Mouse (Mus musculus): ENCODE measurements around the gene Fbxo27.

Gene Fbxo27

DNA sequence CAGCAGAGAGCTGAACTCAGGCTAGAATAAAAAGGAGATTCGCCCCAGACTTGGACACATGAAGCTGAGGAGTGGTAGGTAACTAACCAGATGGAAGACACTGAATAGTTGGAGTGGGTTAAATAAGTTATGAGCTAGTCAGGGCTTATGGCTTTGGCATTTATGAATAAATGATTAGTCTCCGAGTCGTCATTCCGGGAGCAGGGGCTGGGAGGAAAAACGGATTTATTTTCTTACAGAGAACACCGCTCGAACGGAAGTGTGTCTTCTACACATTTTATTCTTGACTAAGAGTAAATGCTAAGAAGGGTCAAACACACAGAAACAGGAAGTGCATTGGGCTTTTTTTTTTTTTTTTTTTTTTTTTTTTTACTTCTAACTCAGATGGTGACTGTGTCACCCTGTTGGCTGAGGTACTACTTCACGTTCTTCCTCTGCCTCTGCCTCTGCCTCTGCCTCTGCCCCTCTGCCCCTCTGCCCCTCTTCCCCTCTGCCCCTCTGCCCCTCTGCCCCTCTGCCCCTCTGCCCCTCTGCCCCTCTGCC lies 10.0 kb downstream of the Fbxo27 start:
- no peak for DNase-seq (ENCODE audit: low spot score in 2 of 2)

DNA sequence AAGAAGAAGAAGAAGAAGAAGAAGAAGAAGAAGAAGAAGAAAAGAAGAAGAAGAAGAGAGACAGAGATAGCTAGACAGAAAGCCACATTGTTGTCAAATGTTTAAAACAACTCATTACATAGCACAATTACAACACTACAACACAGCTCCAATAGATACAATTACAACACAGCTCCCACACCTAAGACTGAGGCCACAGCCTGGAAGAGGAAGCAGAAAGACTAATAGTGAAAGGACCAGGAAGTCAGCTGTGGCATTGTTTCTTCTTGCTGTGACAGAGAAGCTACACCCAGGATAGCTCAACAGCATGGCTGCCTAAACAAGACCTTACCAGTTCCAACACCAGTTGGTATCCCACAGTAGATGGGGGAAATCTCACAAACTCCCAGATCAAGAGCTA lies 16.8 kb downstream of the Fbxo27 start:
- DNase-seq (ENCODE audit: low spot score in 2 of 2): no peak

DNA sequence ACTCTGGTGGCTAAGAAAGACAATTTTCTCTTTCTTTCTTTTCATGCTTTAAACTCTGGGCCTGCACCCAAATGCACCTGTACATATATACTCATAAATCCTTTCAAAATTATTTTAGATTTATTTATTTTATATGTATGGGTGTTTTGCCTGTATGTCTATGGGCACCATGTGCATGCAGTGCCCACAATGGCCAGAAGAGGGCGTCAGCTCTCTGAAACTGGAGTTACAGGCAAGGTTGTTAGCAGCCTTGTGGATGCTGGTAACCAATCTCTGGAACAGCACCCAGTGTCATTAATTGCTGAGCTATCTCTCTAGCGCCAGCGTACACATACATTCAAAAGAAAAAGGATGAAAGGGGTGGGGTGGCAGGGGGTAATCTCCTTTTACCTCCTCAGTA lies 18.3 kb downstream of the Fbxo27 start:
- no peak for DNase-seq (ENCODE audit: low spot score in 2 of 2)

DNA sequence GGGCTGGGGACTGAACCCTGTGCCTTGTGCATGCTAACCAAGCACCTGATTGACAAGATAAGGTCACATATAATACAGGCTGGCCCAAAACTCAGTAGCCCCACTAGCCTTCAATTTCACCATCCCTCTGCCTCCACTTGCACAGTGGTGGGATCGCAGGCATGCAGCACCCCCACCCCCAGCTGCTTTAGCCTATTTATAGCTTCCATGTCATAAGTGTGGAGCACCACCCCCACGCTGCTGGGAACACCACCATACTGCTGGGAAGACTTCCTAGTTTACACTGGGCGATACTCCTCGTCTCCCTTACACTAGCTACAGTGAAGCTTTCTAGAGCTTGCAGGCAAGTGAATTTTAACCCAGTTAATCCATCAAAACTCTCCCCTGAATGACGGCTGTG lies 22.0 kb downstream of the Fbxo27 start:
- no peak for DNase-seq (ENCODE audit: low spot score in 2 of 2)

DNA sequence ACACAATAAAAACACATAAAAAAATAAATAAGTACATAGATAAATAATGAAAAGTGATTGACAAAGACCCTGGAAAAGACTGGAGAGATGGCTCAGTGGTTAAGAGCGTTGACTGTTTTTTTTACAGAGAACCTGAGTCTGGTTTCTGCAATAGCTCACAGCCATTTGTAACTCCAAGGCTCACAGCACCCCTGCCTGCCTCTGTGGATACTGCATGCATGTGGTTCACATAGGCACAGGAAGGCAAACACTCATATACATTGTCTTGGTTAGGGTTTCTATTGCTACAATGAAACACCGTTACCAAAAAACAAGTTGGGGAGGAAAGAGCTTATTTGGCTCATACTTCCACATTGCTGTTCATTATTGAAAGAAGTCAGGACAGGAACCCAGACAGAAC lies 22.9 kb downstream of the Fbxo27 start:
- no peak for DNase-seq (ENCODE audit: low spot score in 2 of 2)

DNA sequence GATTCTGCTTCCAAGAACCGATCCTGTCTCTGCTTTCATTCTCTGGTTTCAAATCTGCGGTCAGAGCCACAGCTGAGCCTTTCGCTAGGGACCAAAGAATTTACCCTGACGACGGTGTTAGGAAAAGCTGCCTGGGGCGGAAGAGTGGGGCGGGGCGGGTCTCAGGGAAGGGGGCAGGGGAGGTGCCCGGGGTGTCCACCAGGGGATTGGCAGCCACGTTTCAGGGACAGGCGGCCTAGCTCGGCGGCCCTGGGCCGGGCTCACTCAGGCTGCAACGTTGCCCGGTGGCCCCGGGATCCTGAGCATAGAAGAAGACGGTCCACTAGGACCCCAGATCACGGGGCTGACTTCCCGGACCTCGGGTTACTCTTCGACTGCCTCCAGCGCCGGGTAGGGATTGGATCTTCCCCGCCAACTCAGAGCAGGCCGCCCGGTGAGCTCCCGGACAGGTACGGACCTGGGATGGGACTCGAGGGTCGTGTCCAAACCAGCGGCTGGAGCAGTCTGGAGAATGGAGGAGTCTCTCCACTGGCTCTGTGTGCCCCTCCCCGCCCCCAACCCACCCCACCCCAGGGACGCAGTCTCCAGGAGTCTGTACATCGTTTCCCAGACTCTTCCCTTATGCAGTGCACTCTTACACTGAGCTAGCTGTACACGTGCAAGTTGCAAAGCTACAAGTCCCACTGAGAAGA lies 24.1 kb downstream of the Fbxo27 start, which contains the start of gene Fbxo17:
Gene Fbxo17, plus strand, starts transcription at position 215 of the 692 bp plus-strand sequence.
- peak in 1 of 2 experiments; percentile 71 for DNase-seq (ENCODE audit: low spot score in 2 of 2)

DNA sequence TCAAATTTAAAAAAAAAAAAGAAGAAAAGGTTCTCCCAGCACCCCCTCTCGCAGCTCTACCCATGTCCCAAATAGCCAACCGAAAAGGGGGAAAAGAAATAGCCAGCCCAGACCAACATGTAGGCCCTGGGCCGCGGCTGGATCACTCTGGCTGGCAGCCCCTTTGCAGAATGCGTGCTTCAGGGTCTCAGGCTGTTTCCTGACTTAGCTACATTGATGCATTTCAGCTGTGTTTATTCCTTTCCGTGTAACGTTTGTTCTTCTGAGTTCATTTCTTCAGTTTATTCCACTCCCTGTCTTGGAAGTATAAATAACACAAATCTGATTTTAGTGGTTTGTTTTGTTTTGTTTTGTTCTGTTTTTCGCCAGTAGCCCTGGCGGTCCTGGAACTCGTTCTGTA lies 25.1 kb downstream of the Fbxo27 start:
- DNase-seq (ENCODE audit: low spot score in 2 of 2): no peak

DNA sequence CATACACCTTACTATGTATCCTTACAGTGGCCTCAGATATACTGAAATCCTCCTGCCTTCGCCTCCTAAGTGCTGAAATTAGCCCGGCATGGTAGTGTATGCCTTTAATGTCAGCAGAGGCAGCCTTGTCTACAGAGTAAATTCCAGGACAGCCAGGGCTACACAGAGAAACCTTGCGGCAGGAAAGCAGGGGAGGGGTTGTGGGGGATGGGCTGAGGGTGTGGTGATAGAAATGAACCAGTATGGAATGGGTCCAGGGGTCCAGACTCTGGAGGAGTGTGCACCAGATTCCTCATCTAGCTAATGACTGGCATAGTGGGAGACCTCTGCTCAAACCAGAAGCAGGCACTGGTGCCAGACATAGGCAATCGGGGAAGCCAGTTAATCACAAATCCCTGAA lies 26.5 kb downstream of the Fbxo27 start:
- no peak for DNase-seq (ENCODE audit: low spot score in 2 of 2)

DNA sequence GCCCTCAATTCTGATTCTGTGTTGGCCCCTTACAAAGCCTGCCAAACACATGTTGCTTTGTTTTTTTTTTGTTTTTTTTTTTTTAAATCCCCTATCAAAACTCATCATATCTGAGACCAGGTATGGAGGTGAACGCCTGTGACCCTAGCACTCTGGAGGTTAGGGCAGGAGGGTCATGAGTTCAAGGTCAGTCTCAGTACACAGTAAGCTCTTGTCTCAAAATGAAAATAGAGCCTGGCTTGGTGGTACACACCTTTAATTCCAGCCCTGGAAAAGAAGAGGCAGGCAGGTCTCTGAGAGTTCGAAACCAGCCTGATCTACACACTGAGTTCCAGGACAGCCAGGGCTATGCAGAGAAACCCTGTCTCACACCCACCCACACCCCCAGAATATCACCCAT lies 27.0 kb downstream of the Fbxo27 start:
- DNase-seq (ENCODE audit: low spot score in 2 of 2): no peak

DNA sequence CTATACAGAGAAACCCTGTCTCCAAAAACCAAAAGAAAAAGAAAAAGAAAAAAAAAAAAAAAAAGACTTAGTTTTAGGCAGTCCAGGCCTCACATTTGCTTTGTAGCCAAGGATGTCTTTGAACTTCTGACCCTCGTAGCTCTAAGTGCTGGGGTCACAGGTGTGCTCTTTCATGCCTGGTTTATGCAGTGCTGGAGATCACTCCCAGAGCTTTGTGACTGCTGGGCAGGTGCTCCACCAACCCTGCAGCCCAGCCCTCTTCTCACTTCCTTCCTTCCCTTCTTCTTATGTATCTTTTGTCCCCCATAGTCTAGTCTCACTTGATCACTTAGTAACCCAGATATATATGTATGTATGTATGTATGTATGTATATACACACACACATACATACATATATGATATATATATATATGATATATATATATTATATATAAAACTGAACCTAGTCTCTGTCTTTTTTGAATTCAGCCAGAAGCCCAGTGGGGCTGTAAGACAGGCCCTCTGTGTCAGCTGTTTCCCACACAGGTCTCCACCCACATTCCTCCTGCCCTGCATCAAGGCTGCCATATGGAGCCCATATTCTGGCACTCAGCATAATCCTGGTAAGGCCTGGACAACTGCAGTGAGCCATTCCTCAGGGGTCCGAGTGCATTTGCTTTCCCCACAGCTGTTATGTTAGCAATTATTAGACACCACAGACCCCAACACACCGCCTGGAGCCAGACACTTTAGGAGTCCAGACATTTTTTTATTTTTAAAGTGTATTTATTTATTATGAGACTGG lies 28.3 kb downstream of the Fbxo27 start:
- no peak for DNase-seq (ENCODE audit: low spot score in 2 of 2)

DNA sequence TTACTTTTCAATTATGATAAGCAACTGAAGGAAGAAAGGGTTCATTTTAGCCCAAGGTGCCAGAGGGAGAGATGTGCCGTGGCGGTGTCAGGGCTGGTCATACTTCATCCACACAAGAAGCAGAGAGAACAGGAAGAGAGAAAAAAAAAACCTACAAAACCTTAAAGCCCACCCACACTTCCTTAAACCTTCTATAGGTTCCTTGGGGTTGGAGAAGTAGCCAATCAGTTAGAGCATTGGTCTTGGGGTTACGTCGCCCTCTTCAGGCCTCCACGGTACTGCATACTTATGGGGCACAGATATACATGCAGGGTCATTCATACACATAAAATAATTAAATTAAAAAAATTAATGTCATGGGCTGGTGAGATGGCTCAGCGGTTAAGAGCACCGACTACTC lies 29.4 kb downstream of the Fbxo27 start:
- no peak for DNase-seq (ENCODE audit: low spot score in 2 of 2)

DNA sequence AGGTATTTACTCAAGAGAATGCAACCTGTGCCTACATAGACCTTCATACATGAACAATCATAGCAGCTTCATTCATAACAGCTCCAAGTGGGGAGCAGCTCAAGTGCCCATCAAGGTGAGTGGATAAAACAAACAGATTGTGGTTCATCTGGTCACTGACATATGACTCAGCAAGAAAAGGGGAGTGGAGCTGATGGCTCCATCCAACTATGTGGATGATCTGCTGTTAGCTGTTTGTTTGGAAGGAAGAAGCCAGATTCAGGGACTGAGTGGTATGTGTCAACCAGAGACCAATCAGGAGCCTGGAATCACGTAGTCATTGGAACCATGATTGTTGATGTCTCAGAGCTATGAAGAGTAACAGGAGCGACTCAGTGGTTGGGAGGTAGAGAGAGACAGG lies 32.0 kb downstream of the Fbxo27 start:
- DNase-seq (ENCODE audit: low spot score in 2 of 2): no peak

DNA sequence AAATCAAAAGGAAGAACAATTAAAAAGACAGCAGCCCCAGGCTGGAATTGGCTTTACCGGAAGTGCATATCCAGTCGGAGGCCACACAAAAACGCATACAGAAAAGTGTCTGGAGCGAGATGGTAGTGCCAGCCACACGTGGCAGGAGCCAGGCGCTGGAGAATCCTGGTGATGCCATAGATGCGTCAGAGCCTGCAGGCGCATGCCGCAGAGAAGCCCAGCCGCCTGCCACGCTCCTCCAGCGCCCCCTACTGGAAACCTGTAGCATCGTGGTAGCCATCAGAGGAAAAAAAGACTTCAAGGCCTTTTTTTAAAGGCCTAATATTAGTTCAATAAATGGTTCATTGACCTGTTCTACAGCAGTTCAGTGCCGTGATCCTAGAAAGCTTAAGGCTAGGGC lies 34.0 kb downstream of the Fbxo27 start:
- DNase-seq (ENCODE audit: low spot score in 2 of 2): peak; percentile 61 to 90

DNA sequence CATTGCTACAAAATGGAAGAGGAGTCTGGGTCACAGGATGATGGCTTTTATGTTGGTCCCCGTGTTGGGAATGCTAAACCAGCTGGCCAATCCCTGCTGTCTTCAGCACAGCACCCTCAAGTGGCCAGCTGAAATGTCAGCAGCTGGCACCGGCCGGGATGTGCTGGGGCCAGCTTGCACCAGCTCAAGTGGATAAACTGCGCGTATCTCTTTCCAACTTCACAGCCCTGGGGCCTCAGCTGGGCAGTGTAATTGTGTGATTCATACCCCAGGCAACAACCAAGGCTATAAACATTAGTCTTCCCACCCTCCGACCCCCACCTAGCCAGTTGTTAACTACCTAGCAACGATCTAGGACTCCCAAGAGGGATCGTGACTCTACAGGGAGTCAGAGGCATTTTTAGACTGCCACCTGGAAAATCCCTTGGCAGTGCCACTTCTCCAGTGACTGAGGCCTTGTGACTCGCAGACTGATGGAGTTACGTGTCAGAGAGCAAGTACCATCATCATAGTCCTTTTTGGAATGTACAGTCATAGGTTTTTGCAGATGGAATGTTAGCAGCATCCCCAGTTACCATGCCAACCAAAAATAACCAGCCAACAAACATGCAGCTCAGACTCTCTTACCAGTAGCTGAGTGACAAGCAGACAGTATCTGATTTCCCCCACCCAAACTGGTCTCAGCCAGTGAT lies 35.1 kb downstream of the Fbxo27 start:
- no peak for DNase-seq (ENCODE audit: low spot score in 2 of 2)

DNA sequence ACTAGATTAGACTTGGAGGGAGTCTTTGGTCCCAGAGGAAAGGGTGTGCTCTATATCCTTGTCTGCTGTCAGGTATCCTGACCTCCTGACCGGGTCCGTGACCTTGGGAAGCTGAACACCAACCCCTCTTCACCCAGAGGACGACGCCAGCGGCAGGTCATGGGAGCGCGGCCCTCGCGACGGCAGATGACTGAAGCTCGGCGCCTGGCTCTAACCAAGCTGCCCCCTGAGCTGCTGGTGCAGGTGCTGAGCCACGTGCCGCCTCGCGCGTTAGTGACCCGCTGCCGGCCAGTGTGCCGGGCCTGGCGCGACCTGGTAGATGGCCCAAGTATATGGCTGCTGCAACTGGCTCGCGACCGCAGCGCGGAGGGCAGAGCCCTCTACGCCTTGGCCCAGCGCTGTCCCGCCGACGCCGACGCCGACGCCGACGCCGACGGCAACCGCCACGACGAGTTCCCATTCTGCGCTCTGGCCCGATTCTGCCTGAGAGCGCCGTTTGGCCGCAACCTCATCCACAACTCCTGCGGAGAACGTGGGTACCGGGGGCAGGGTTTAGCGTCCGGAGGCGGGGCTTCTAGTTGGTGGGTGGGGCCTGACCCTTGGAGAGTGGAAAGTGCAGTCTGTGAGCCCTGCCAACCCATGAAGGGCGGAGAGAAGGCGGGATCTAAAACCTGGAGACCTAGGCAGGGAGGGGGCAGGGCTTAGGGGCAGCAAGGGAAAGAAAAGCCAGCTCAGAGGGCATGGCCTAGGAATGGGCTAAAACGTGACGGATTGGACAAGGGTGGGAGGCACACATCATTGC lies 39.9 kb downstream of the Fbxo27 start:
- peak; percentile 77 to 84 for DNase-seq (ENCODE audit: low spot score in 2 of 2)

DNA sequence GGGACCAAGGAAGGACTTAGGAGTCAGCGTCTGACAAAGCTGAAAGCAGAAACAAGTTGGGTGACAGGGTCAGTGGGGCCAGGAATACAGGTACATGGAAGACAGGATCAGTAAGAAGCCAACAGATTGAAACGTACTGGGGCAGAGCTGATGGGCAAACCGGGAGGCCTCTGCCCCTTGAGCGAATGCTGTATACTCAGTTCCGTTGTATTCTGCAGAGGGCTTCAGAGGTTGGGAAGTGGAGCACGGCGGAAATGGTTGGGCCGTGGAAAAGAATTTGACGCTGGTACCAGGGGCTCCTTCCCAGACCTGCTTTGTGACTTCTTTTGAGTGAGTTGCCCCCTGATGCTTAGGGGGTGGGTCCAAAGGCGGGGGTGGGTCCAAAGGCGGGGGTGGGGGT lies 40.6 kb downstream of the Fbxo27 start:
- no peak for DNase-seq (ENCODE audit: low spot score in 2 of 2)

DNA sequence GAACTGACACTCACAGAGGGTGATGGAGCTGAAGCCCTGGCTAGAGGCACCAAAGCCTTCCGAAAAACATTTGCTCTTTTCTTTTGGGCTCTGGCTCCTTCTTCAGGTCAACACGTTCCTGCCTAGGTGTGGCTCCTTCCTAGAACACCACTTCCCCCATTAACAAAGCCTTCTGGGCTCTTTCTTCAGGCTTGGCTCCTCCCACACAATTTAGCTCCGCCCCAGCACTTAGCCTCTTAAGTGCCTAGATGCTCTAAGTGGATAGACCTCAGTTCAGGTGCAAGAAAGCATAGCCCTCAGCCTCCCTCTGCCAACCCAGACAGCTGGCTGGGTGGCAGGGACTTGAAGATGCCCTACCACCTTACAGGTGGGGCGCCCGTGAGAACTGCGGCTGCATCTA lies 43.1 kb downstream of the Fbxo27 start:
- DNase-seq (ENCODE audit: low spot score in 2 of 2): no peak

DNA sequence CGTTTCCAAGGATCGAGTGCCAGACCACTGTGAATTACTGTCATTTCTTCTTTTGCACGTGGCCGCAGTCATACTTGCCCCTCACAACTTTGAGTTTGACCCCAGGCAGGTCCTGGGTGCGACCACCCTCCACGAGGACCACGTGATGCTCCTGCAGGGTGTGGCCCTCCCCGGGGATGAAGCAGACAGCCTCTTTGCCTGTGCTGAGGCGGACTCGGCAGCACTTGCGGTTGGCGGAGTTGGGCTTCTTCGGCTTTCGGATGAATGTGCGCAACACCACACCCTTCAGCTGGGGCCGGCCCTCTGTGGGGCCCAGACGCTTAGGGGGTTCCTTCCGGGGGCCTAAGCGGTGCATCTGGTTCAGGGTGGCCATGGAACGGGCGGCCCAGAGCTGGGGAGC lies 47.2 kb downstream of the Fbxo27 start:
- no peak for DNase-seq (ENCODE audit: low spot score in 2 of 2)

DNA sequence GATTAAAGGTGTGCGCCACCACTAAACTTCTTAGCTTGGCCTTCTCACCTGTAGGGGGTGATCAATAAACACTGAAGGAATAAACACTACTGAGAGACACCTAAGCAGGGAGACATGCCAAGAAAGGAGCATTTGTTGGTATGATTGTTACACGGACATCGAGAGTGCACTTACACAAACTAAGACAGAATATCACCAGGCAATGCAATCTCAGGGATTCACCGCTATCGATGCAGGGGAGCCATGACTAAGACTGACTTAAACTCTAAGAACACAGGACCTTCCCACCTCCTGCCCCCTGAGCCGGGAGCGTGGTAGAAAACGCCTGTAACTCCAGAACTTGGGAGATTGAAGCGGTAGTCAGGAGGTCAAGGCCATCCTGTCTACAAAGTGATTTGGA lies 48.3 kb downstream of the Fbxo27 start:
- DNase-seq (ENCODE audit: low spot score in 2 of 2): no peak

DNA sequence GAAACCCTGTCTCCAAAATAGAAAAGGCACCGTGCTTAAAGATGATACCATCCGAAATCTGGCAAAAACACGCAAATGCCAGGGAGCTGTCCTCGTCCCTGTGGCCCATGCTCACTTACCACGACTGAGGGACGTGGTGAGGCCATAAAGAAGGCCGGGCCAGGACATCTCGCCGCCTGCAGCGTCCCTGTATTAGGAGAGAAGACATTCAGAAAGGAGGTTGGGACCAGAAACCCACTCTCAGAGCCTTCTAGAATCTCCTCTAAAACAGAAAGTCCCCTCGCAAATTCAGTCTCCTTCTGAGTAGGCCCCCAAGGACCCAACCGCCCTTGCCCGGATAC lies 48.7 kb downstream of the Fbxo27 start:
- no peak for DNase-seq (ENCODE audit: low spot score in 2 of 2)

DNA sequence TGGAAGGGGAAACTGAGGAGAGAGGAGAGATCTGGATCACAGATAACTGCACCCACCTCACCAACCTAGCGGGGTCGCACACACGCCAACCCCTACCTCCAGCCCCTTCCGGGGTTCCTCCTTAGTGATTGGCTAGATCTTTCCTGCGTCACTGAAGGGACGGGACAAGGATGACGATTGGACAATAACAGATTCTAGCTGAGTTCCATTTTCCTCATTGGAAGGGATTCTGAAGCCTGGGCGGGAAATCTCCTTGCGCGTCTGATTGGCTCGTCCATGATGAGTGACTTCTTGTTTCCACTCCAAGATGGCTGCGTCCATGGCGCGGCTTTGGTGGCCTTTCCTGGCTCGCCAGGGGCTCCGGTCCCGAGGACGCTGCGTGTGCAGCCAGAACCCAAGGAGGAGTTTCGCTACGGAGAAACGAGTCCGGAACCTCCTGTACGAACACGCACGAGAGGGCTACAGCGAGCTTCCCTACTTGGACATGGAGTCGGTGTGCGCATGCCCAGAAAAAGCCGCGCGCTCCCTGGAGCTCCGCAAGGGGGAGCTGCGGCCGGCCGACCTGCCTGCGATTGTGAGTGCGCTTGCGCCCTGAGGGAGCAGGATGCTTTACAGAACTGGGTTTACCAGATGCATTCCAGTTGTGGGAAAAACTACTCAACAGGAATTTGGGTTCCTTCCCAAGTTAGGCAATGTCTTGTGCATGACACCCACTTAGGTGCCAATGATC lies 49.2 kb downstream of the Fbxo27 start, which contains the start of the genes Mrps12 and Sars2:
Gene Mrps12, minus strand, starts transcription at position 112 of the 730 bp plus-strand sequence.
Gene Sars2, plus strand, starts transcription at position 284 of the 730 bp plus-strand sequence.
- peak; percentile 92 to 98 for DNase-seq (ENCODE audit: low spot score in 2 of 2)

Measured in spleen, postnatal 4 days (tissue).